Mouse (Mus musculus) hindbrain, embryonic 14.5 days (tissue): ENCODE measurements around the gene Utf1. TPM values are rescaled to one million over a fixed set of nuclear protein-coding genes. Genes with fewer than 3 reads are reported as not detected.

Source experiments
- ATAC-seq: fragments of 200-750 bp; cut with Nextera tagmentation; 2 replicates; pipeline ENCODE4 v1.8.0; 2017; ENCODE audit warnings: moderate number of reproducible peaks, mild to moderate bottlenecking, moderate TSS enrichment, moderate library complexity; ENCODE audit not compliant: low FRiP score
- DNase-seq: peaks from one replicate; pipeline ENCODE4 v3.0.0-alpha.2; 2015; ENCODE audit warnings: low spot score
- H3K27ac ChIP-seq: fragments of 300-500 bp; sonication (generic); 2 replicates; pipeline ENCODE4 v1.5.1; 2014; ENCODE audit warnings: mild to moderate bottlenecking, moderate library complexity
- H3K27me3 ChIP-seq: fragments of 300-500 bp; sonication (generic); 2 replicates; pipeline ENCODE4 v1.6.1; 2014; ENCODE audit warnings: mild to moderate bottlenecking, low read length, mixed read lengths; ENCODE audit not compliant: control insufficient read depth, insufficient read depth
- H3K36me3 ChIP-seq: fragments of 300-500 bp; sonication (generic); replicated peaks from 2 replicates; pipeline ENCODE4 v1.6.1; 2014; ENCODE audit not compliant: control insufficient read depth, insufficient read depth
- H3K4me1 ChIP-seq: fragments of 300-500 bp; sonication (generic); replicated peaks from 2 replicates; pipeline ENCODE4 v1.6.1; 2014; ENCODE audit warnings: antibody characterized with exemption, low read length, mixed read lengths; ENCODE audit not compliant: control insufficient read depth, insufficient read depth
- H3K4me2 ChIP-seq: fragments of 300-500 bp; sonication (generic); replicated peaks from 2 replicates; pipeline ENCODE4 v1.6.1; 2014; ENCODE audit warnings: mild to moderate bottlenecking, moderate library complexity
- H3K4me3 ChIP-seq: fragments of 300-500 bp; sonication (generic); replicated peaks from 2 replicates; pipeline ENCODE4 v1.5.1; 2014; ENCODE audit warnings: mild to moderate bottlenecking, low read length
- H3K9ac ChIP-seq: fragments of 300-500 bp; sonication (generic); 2 replicates; pipeline ENCODE4 v1.6.1; 2014
- H3K9me3 ChIP-seq: fragments of 300-500 bp; sonication (generic); 2 replicates; pipeline ENCODE4 v1.6.1; 2016; ENCODE audit warnings: low read length; ENCODE audit not compliant: control insufficient read depth
- WGBS: fragments of 180-500 bp; shearing (Covaris S2); extraction: QIAGEN DNeasy Blood & Tissue Kit; methylation state at CpG from one replicate; pipeline ENCODE4 v1.1.7; 2014; 5-methylcytosine and 5-hydroxymethylcytosine counted together
- polyA plus RNA-seq: library from polyadenylated mRNA; unstranded; fragments of >200 nt; fragmentation: Nextera tagmentation; extraction: Ambion mirVana; gene quantifications from 2 replicates; pipeline ENCODE4 v1.2.1, GENCODE M21; 2014

Utf1 gene
- polyA plus RNA-seq, 1 experiment from 2014 or later: not detected

DNA sequence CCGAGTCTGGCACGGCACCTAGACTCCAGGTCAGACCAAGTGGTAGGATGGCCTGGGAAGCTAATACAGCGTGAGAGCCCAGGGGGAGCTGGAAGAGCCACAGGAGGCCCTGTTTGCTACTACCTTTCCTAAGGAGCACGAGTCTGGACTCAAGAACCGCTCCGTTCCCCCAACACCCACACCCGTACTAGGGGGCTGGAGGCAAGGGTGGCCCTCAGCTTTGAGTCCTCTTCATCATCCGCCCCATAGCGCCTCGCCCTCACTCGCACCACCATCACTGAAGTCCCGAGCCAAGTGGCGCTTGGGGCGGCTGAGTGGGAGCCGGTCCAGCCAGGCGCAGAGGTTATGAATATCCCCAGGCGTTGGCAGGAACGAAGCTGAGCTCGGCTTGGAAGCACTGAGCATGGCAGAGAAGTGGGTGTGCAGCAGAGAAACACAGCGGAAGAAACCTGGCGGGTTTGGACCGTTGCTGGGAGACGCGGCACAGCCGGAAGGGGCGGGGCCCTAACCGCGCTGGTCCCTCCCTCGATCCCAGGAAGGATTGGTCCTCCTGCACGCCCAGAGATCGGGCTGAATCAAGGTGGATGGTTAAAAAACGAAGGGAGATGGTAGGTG is 34.8 kb downstream of the Utf1 start, which contains the start of gene 6430531B16Rik:
TSS of gene 6430531B16Rik (minus strand) at position 478 of the 615 bp plus-strand sequence.
- H3K27me3 ChIP-seq: no peaks in the 10 kb centered on the region
- ATAC-seq (peak; percentile 94), DNase-seq (peak; percentile 85)
- peak within 1 kb of the TSS; percentile 64 for H3K27ac ChIP-seq
- peak within 1 kb of the TSS; percentile 88 for H3K4me2 ChIP-seq
- H3K9me3 ChIP-seq: no peaks in the 10 kb centered on the region
- no peaks in the 10 kb centered on the region for H3K36me3 ChIP-seq
- WGBS: 3% methylated on average over 32 of the region's 32 CpGs
- peaks cover 13% of the 10 kb centered on the region; the same call in 1 of the 2 replicates for H3K4me1 ChIP-seq
- H3K9ac ChIP-seq: peak within 1 kb of the TSS; percentile 70
- H3K4me3 ChIP-seq: peak within 1 kb of the TSS; percentile 49

DNA sequence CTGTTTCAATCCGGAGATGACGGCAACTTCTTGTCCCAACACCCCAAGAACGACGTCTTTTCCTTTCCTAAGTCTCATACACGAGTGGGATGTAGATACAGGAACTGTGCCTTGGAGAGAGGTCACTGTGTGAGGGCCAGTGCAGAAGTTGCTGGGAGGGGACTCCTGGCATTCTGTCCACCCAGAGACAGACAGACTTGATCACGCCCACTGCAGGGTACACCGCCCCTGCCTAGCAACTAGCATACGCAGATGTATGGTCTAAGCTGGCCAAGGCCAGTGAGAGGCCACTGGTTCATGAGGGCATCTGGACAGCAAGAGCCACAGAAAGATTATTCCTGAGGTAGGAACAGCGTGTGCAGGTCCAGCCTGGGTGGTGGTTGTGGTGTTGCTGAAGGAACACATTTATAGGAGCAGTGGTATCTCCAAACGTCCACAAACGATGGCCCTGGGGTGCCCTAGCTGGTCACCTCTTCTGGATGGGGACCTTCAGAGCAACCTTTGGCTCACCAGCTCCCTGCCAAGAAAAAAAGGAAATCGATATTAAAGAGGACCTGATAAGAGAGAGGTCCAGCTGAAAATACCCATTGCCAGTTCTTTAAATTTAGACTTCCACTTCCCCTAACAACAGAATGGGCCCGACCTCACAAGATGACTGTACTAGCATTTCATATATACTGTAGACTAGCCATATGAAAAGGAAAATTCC is 35.6 kb downstream of the Utf1 start:
- H3K9me3 ChIP-seq: no peaks in the 10 kb centered on the region
- no peaks in the 10 kb centered on the region for H3K36me3 ChIP-seq
- no peaks in the 10 kb centered on the region for H3K27me3 ChIP-seq
- peak overlapping the region; percentile 49 for H3K4me3 ChIP-seq
- H3K4me2 ChIP-seq: peak overlapping the region; percentile 88
- H3K27ac ChIP-seq: 0 out of 2 replicates have a peak overlapping the region, but pooled peaks have one; percentile 26
- 43% methylated on average over 13 of the region's 13 CpGs for WGBS
- H3K4me1 ChIP-seq: peaks cover 13% of the 10 kb centered on the region; the same call in 1 of the 2 replicates
- ATAC-seq: peak; percentile 34; the same call in 1 of the 2 replicates
- H3K9ac ChIP-seq: peak overlapping the region; percentile 70
- DNase-seq: no peak

DNA sequence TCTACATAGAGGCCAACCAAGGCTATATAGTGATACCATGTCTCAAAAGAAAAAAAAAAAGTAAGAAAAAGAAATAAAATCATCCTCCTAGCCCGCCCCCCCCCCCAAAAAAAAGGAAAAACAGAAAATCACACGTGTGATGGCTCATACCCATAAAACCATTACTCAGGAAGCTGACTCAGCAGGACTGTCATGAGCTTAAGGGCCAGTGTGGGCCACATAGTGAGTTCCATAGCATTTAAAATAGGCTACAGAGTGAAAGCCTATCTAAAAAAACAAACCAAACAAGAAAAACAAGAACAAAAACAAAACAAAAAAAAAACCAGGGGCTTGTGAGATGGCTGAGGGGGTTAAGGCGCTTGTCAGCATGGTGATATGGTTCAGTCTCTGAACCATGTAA is 37.2 kb downstream of the Utf1 start:
- Histone ChIP-seq H3K27me3 (no peaks in the 10 kb centered on the region), H3K4me3 (no peak overlapping the region), H3K9ac (no peak overlapping the region), H3K4me1 (peaks cover 13% of the 10 kb centered on the region; the same call in 1 of the 2 replicates), H3K9me3 (no peaks in the 10 kb centered on the region), H3K4me2 (no peak overlapping the region), H3K27ac (no peak overlapping the region), H3K36me3 (peaks cover 15% of the 10 kb centered on the region; the same call in 1 of the 2 replicates)
- 56% methylated on average over 3 of the region's 3 CpGs for WGBS
- ATAC-seq: no peak
- DNase-seq: no peak

DNA sequence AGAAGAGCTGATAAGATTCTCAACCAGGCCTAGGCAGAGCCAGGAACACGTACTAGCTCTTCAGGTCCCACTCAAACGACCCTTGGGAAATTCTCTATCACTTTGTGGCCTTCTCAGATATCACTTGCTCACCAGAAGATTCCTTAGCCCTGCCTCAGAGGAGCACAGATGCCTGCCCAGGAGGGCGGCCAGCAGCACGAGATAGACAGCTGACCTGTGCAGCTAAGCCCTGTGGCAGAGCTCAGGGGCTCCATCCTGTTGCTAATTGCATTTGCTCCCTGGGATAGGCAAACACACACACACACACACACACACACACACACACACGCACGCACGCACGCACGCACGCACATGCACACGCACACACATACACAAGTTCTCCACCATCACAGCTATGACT is 38.5 kb downstream of the Utf1 start:
- ATAC-seq (no peak), DNase-seq (no peak)
- Histone ChIP-seq H3K4me3 (no peak overlapping the region), H3K4me2 (no peak overlapping the region), H3K9ac (no peak overlapping the region), H3K27ac (no peak overlapping the region), H3K4me1 (peaks cover 13% of the 10 kb centered on the region; the same call in 1 of the 2 replicates), H3K36me3 (peaks cover 15% of the 10 kb centered on the region; the same call in 1 of the 2 replicates), H3K9me3 (no peaks in the 10 kb centered on the region), H3K27me3 (no peaks in the 10 kb centered on the region)
- 92% methylated on average over 11 of the region's 11 CpGs for WGBS

DNA sequence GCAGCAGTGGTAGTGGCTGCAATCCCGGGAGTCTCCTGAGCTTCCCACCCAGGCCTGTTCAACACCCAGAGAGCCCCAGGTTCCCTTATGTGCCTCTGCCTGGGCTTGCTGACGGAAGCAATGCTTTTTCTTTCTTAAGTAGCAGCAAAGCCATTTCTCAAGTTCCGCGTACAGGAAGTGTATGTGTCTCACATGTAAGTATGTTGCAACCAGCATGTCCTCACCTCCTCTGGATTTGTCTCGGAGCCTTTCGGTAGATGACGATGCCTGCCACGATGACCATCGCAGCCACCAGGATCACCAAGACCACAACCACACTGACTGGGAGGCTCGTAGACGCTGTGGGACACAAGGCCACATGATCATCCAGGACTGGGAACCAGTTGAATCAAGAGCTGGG is 40.9 kb downstream of the Utf1 start:
- DNase-seq (no peak), ATAC-seq (no peak)
- peaks cover 15% of the 10 kb centered on the region; the same call in 1 of the 2 replicates for H3K36me3 ChIP-seq
- H3K4me1 ChIP-seq: no peaks in the 10 kb centered on the region
- no peak overlapping the region for H3K4me3 ChIP-seq
- H3K4me2 ChIP-seq: no peak overlapping the region
- no peaks in the 10 kb centered on the region for H3K27me3 ChIP-seq
- 94% methylated on average over 11 of the region's 11 CpGs for WGBS
- H3K9ac ChIP-seq: no peak overlapping the region
- no peak overlapping the region for H3K27ac ChIP-seq
- H3K9me3 ChIP-seq: no peaks in the 10 kb centered on the region

DNA sequence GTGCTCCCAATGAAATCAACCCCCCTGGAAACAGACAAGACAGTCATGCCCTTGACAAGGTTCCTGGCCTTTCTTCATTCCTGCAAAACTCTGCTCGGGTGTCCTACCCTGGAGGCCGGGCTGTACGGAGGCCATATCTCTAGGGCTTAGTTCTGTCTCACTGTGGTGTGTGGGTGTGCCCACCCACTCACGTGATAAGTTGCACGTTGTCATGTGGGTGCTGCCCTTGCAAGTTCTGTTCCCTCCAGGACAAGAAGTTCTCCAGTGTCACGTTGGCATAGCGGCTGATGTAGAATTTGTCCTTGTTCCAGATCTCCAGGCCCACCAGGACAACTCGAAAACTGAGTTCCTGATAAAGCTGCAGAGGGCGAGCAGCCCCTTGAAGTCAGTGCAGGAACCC is 44.7 kb downstream of the Utf1 start:
- Histone ChIP-seq H3K4me3 (no peak overlapping the region), H3K4me2 (no peak overlapping the region), H3K27ac (no peak overlapping the region), H3K9ac (no peak overlapping the region), H3K36me3 (peaks cover 15% of the 10 kb centered on the region; the same call in 1 of the 2 replicates), H3K9me3 (no peaks in the 10 kb centered on the region), H3K27me3 (no peaks in the 10 kb centered on the region), H3K4me1 (no peaks in the 10 kb centered on the region)
- DNase-seq: no peak
- WGBS: 95% methylated on average over 9 of the region's 9 CpGs
- ATAC-seq: no peak

DNA sequence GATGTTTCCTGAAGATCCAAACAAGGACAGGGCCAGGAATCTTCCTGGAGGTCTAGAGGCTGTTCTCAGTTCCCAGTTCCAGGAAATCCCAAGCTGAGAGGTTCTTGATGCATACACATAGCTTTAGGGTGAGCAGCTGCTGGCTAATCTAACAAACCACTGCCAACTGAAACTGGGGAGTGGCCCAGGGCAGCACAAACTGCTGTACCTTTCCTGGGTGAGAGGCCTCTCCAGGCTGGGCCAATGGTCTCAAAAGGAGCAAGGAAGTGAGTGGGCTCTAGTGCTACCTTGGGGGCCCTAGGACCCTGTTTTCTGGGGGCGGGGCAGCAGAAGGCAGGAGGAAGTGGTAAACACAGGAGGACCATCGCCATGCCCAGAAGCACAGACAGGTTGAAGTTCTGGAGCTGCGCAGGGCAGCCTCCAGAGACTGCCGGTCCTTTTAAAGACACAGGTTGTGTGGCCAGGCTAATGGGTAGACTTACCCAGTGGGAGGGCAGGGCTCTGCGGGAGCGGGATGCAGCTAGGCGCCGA is 47.3 kb downstream of the Utf1 start:
- no peaks in the 10 kb centered on the region for H3K9me3 ChIP-seq
- 78% methylated on average over 8 of the region's 8 CpGs for WGBS
- H3K4me3 ChIP-seq: no peak overlapping the region
- peaks cover 10% of the 10 kb centered on the region for H3K36me3 ChIP-seq
- no peaks in the 10 kb centered on the region for H3K27me3 ChIP-seq
- H3K4me2 ChIP-seq: no peak overlapping the region
- no peak for DNase-seq
- H3K9ac ChIP-seq: no peak overlapping the region
- ATAC-seq: no peak
- no peak overlapping the region for H3K27ac ChIP-seq
- no peaks in the 10 kb centered on the region for H3K4me1 ChIP-seq

DNA sequence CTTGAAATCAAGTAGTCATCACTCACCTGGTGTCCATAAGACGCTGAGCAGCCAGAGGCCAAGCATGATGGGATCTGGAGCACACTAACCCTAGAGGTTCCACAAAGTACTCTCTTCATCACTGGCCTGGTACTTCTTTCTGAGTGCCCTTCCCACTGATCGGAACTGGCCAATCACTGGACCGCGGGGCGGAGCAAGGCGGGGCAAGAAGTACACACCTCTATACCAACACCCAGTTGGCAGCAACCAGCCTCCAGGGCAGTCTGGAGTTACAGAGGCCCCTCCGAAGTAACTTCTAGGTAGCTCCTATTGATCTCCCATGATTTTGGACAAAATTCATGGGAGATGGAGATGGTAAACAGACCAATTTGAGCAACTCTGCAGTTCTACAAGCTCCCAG is 48.8 kb downstream of the Utf1 start, which contains the start of gene Adam8:
TSS of gene Adam8 (minus strand) at position 157 of the 400 bp plus-strand sequence.
- no peak within 1 kb of the TSS for H3K4me2 ChIP-seq
- no peak for DNase-seq
- H3K27ac ChIP-seq: no peak within 1 kb of the TSS
- no peaks in the 10 kb centered on the region for H3K4me1 ChIP-seq
- H3K4me3 ChIP-seq: no peak within 1 kb of the TSS
- H3K9ac ChIP-seq: no peak within 1 kb of the TSS
- peaks cover 25% of the 10 kb centered on the region for H3K36me3 ChIP-seq
- no peak for ATAC-seq
- no peaks in the 10 kb centered on the region for H3K9me3 ChIP-seq
- 31% methylated on average over 7 of the region's 7 CpGs for WGBS
- no peaks in the 10 kb centered on the region for H3K27me3 ChIP-seq

DNA sequence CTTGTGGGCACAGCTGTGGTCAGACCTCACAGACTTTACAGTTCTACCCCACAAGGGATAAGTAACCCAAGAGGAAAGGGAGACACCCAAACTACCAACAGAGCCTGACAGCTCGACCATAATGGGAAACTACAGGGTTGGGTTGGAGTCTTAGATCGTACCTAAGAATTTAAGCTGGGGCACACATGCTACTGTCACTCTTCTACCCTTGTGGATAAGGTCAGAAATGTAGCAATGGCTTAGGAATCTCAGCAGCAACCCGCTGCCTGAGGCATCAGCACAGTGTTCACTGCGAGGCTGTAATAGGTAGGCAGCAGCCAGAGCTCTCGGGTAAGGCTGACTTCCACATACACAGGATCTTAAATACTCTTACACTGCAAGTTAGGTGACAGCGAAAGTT is 49.9 kb downstream of the Utf1 start:
- Histone ChIP-seq H3K9me3 (no peaks in the 10 kb centered on the region), H3K4me2 (no peak overlapping the region), H3K4me1 (no peaks in the 10 kb centered on the region), H3K36me3 (peaks cover 36% of the 10 kb centered on the region), H3K27ac (no peak overlapping the region), H3K4me3 (no peak overlapping the region), H3K27me3 (no peaks in the 10 kb centered on the region), H3K9ac (no peak overlapping the region)
- WGBS: 93% methylated on average over 6 of the region's 6 CpGs
- ATAC-seq (no peak), DNase-seq (no peak)
